Comparison of ENCODE assay signal across 26 mouse cellular contexts in the genomic region with DNA sequence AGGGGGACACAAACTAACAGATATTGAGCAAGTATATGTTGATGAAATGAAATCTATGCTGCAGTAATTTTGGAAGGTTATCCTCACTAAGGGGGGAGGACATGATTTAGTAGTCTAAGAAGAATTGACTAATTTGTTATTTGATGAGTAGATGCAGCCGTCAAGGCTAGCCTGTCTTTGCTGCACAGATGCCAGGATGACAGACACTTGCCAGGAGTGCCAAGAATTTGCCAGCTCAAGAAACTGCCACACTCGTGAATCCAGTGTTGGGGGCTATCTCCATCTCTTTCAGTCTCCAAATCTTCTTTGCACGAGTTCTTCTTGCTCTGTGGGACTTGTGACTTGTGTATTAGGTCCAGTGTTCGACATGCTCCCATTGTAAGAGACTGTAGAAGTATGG.
DNase-seq lines count a peak whose midpoint lies in the region; ATAC-seq and TF ChIP-seq lines count a peak whose summit lies in the region.
"Had no signal": no experiment of that assay in that cellular context is flagged by ENCODE, and none has a peak within 500 bp of the region (broad histone marks: within the 10 kb centered on the region; RNA-seq: fewer than 3 reads in every experiment).

No protein-coding gene starts in this region.

- no peak for TF ChIP-seq CTCF in brain, embryonic 14.5 days (IDR thresholded peaks at IDR 0.05; ENCODE audit: borderline replicate concordance, extremely low read depth, insufficient read depth, insufficient read length)

- no peaks in the 10 kb centered on the region for H3K9me3 ChIP-seq in midbrain, embryonic 11.5 days (ENCODE audit: control insufficient read depth, low read length)
- H3K9me3 ChIP-seq: forebrain, embryonic 10.5 days; forebrain, embryonic 13.5 days; G1E; heart, embryonic 12.5 days; heart, embryonic 15.5 days; hindbrain, embryonic 10.5 days; hindbrain, embryonic 13.5 days; intestine, embryonic 15.5 days had no signal

- H3K27me3 ChIP-seq in midbrain, embryonic 11.5 days (ENCODE audit: control insufficient read depth, insufficient read depth, low read length), result no peaks in the 10 kb centered on the region
- H3K27me3 ChIP-seq: CH12.LX; forebrain, embryonic 13.5 days; heart, embryonic 12.5 days; heart, embryonic 15.5 days; hindbrain, embryonic 13.5 days; intestine, embryonic 15.5 days; Patski had no signal

- TF ChIP-seq POLR2A in brain, embryonic 14.5 days (IDR thresholded peaks at IDR 0.05; ENCODE audit: borderline replicate concordance, extremely low read depth, insufficient read depth, insufficient read length, poor library complexity, severe bottlenecking), result no peak

- H3K4me2 ChIP-seq in midbrain, embryonic 11.5 days, result no peak overlapping the region
- H3K4me2 ChIP-seq: forebrain, embryonic 13.5 days; heart, embryonic 12.5 days; heart, embryonic 15.5 days; hindbrain, embryonic 13.5 days; intestine, embryonic 15.5 days had no signal

- peak; percentile 32 for DNase-seq in adrenal gland, postnatal 10 days
- no peak for DNase-seq in adrenal gland, postnatal 4 days (ENCODE audit: low spot score in 2 of 2)
- peak; percentile 13 to 17 for DNase-seq in layer of hippocampus, adult 18-20 months (ENCODE audit: low spot score in 2 of 2)
- no peak for DNase-seq in layer of hippocampus, adult 8-10 months (ENCODE audit: low spot score in 2 of 2)
- DNase-seq in brain, embryonic 14.5 days (ENCODE audit: low read depth), result peak; percentile 20
- DNase-seq in midbrain, embryonic 11.5 days (ENCODE audit: low spot score, missing footprints), result no peak
- DNase-seq: B cell, adult 2 months; cerebellum, adult 18-20 months; cerebellum, adult 9-10 months; cerebellum, postnatal 14 days; gastrocnemius, postnatal 25 days; heart, postnatal 10 days; heart, postnatal 36 days; kidney, adult 11 months had no signal

- WGBS in midbrain, embryonic 11.5 days, result 66% methylated on average over 4 of the region's 4 CpGs

- no peaks in the 10 kb centered on the region for H3K36me3 ChIP-seq in midbrain, embryonic 11.5 days (ENCODE audit: control insufficient read depth, insufficient read depth, low read length)
- H3K36me3 ChIP-seq: forebrain, embryonic 10.5 days; G1E; heart, embryonic 12.5 days; heart, embryonic 15.5 days; hindbrain, embryonic 10.5 days; hindbrain, embryonic 13.5 days; intestine, embryonic 15.5 days had no signal

- no peak for ATAC-seq in midbrain, embryonic 11.5 days (ENCODE audit: low FRiP score)
- ATAC-seq: forebrain, embryonic 13.5 days; forebrain, embryonic 16.5 days; hindbrain, embryonic 16.5 days; Patski had no signal

- no peak overlapping the region for H3K4me3 ChIP-seq in midbrain, embryonic 11.5 days (ENCODE audit: low read depth, low read length)
- H3K4me3 ChIP-seq: forebrain, embryonic 10.5 days; forebrain, embryonic 13.5 days; heart, embryonic 12.5 days; heart, embryonic 15.5 days; hindbrain, embryonic 10.5 days; hindbrain, embryonic 13.5 days; intestine, embryonic 15.5 days had no signal

- no peak overlapping the region for H3K27ac ChIP-seq in midbrain, embryonic 11.5 days (ENCODE audit: low read depth, low read length)
- H3K27ac ChIP-seq: forebrain, embryonic 10.5 days; forebrain, embryonic 13.5 days; heart, embryonic 15.5 days; hindbrain, embryonic 10.5 days; hindbrain, embryonic 13.5 days; intestine, embryonic 15.5 days had no signal

- no peaks in the 10 kb centered on the region for H3K4me1 ChIP-seq in midbrain, embryonic 11.5 days (ENCODE audit: control insufficient read depth, insufficient read depth, low read length)
- H3K4me1 ChIP-seq: forebrain, embryonic 10.5 days; forebrain, embryonic 13.5 days; hindbrain, embryonic 10.5 days; hindbrain, embryonic 13.5 days; intestine, embryonic 15.5 days had no signal

- no peak overlapping the region for H3K9ac ChIP-seq in midbrain, embryonic 11.5 days (ENCODE audit: low read length)
- H3K9ac ChIP-seq: forebrain, embryonic 13.5 days; heart, embryonic 12.5 days; heart, embryonic 15.5 days; hindbrain, embryonic 13.5 days; intestine, embryonic 15.5 days had no signal

Comparison
In these comparisons a context has a peak if more than half of its experiments do, and no peak if none do; other contexts are left out.
1. DNase-seq: peak in adrenal gland, postnatal 10 days (single experiment), layer of hippocampus, adult 18-20 months (2 of 2) and brain, embryonic 14.5 days (single experiment); none in adrenal gland, postnatal 4 days (0 of 2), layer of hippocampus, adult 8-10 months (0 of 2) and midbrain, embryonic 11.5 days (single experiment).